Mouse (Mus musculus): Measurements from ENCODE around the gene Hunk. TPM values are rescaled to one million over a fixed set of nuclear protein-coding genes. Genes with fewer than 3 reads are reported as not detected.

The Hunk gene
- polyA plus RNA-seq, 1 experiment from 2014 or later = 7.1 TPM

- WGBS = 12% methylated on average over 7 of the region's 7 CpGs
- H3K36me3 ChIP-seq = no peaks in the 10 kb centered on the region
- H3K9me3 ChIP-seq = no peaks in the 10 kb centered on the region
- peaks cover 55% of the 10 kb centered on the region for H3K4me1 ChIP-seq (replicated peaks)
- H3K4me2 ChIP-seq = 0 out of 2 replicates have a peak overlapping the region, but pooled peaks have one; percentile 7
- no peak overlapping the region for H3K9ac ChIP-seq
- no peaks in the 10 kb centered on the region for H3K27me3 ChIP-seq
- H3K4me3 ChIP-seq = no peak overlapping the region
- peak overlapping the region; percentile 31 for H3K27ac ChIP-seq (replicated peaks)
- ATAC-seq (ENCODE audit: low FRiP score, low read depth) = peak; percentile 28; the same call in 1 of the 2 replicates
These were observed 35.3 kb downstream of the Hunk start for GRCm38 (mm10) chr16:90421145-90421544.

GRCm38 (mm10) chr16:90421551-90421950 is 35.7 kb downstream of the Hunk start:
- Histone ChIP-seq H3K27ac (replicated peaks) (peak overlapping the region; percentile 31), H3K4me2 (peak overlapping the region; percentile 7; the same call in 1 of the 2 replicates), H3K4me1 (replicated peaks) (peaks cover 55% of the 10 kb centered on the region), H3K9me3 (no peaks in the 10 kb centered on the region), H3K4me3 (no peak overlapping the region), H3K36me3 (no peaks in the 10 kb centered on the region), H3K27me3 (no peaks in the 10 kb centered on the region), H3K9ac (no peak overlapping the region)
- ATAC-seq (ENCODE audit: low FRiP score, low read depth) = peak; percentile 13; the same call in 1 of the 2 replicates
- WGBS = 12% methylated on average over 8 of the region's 8 CpGs

- no peak overlapping the region for H3K4me3 ChIP-seq
- 27% methylated on average over 11 of the region's 11 CpGs for WGBS
- no peaks in the 10 kb centered on the region for H3K36me3 ChIP-seq
- peaks cover 55% of the 10 kb centered on the region for H3K4me1 ChIP-seq (replicated peaks)
- H3K27me3 ChIP-seq = no peaks in the 10 kb centered on the region
- 0 out of 2 replicates have a peak, but pooled peaks have one; percentile 7 for ATAC-seq (ENCODE audit: low FRiP score, low read depth)
- no peak overlapping the region for H3K9ac ChIP-seq
- H3K27ac ChIP-seq (replicated peaks) = peak overlapping the region; percentile 31
- H3K4me2 ChIP-seq = peak overlapping the region; percentile 3; the same call in 1 of the 2 replicates
- no peaks in the 10 kb centered on the region for H3K9me3 ChIP-seq
These were observed 36.3 kb downstream of the Hunk start for GRCm38 (mm10) chr16:90422108-90422529.

GRCm38 (mm10) chr16:90423898-90424297 is 38.1 kb downstream of the Hunk start:
- peak; percentile 47; the same call in 1 of the 2 replicates for ATAC-seq (ENCODE audit: low FRiP score, low read depth)
- no peak overlapping the region for H3K4me2 ChIP-seq
- peaks cover 50% of the 10 kb centered on the region for H3K4me1 ChIP-seq (replicated peaks)
- H3K4me3 ChIP-seq = no peak overlapping the region
- no peaks in the 10 kb centered on the region for H3K9me3 ChIP-seq
- H3K36me3 ChIP-seq = no peaks in the 10 kb centered on the region
- H3K9ac ChIP-seq = no peak overlapping the region
- no peaks in the 10 kb centered on the region for H3K27me3 ChIP-seq
- 46% methylated on average over 3 of the region's 3 CpGs for WGBS
- peak overlapping the region; percentile 22; the same call in 1 of the 2 replicates for H3K27ac ChIP-seq (replicated peaks)

- Histone ChIP-seq H3K27ac (replicated peaks) (peak overlapping the region; percentile 22; the same call in 1 of the 2 replicates), H3K4me1 (replicated peaks) (peaks cover 47% of the 10 kb centered on the region), H3K4me3 (no peak overlapping the region), H3K9me3 (no peaks in the 10 kb centered on the region), H3K4me2 (no peak overlapping the region), H3K9ac (no peak overlapping the region), H3K36me3 (no peaks in the 10 kb centered on the region), H3K27me3 (no peaks in the 10 kb centered on the region)
- no peak for ATAC-seq (ENCODE audit: low FRiP score, low read depth)
- 33% methylated on average over 9 of the region's 9 CpGs for WGBS
These were observed 38.6 kb downstream of the Hunk start for GRCm38 (mm10) chr16:90424391-90424790.

GRCm38 (mm10) chr16:90426234-90426633 is 40.4 kb downstream of the Hunk start:
- H3K4me1 ChIP-seq (replicated peaks) = peaks cover 36% of the 10 kb centered on the region

GRCm38 (mm10) chr16:90427838-90428630 is 42.2 kb downstream of the Hunk start:
- WGBS = 95% methylated on average over 8 of the region's 8 CpGs
- no peak overlapping the region for H3K9ac ChIP-seq
- peaks cover 8% of the 10 kb centered on the region for H3K36me3 ChIP-seq
- peaks cover 18% of the 10 kb centered on the region for H3K4me1 ChIP-seq (replicated peaks)
- no peak overlapping the region for H3K4me3 ChIP-seq
- no peaks in the 10 kb centered on the region for H3K9me3 ChIP-seq
- H3K27me3 ChIP-seq = no peaks in the 10 kb centered on the region
- no peak for ATAC-seq (ENCODE audit: low FRiP score, low read depth)
- no peak overlapping the region for H3K4me2 ChIP-seq
- no peak overlapping the region for H3K27ac ChIP-seq (replicated peaks)

More at GRCm38 (mm10) chr16:90426234-90426633, 40.4 kb downstream of the Hunk start:
- H3K9ac ChIP-seq = no peak overlapping the region
- H3K4me2 ChIP-seq = no peak overlapping the region
- 80% methylated on average over 5 of the region's 5 CpGs for WGBS
- no peak for ATAC-seq (ENCODE audit: low FRiP score, low read depth)
- H3K36me3 ChIP-seq = no peaks in the 10 kb centered on the region
- H3K27ac ChIP-seq (replicated peaks) = no peak overlapping the region
- no peak overlapping the region for H3K4me3 ChIP-seq
- H3K27me3 ChIP-seq = no peaks in the 10 kb centered on the region
- H3K9me3 ChIP-seq = no peaks in the 10 kb centered on the region

- no peak overlapping the region for H3K4me3 ChIP-seq
- H3K9me3 ChIP-seq = no peaks in the 10 kb centered on the region
- H3K27me3 ChIP-seq = no peaks in the 10 kb centered on the region
- H3K36me3 ChIP-seq = peaks cover 20% of the 10 kb centered on the region
- 97% methylated on average over 12 of the region's 12 CpGs for WGBS
- H3K9ac ChIP-seq = no peak overlapping the region
- H3K4me1 ChIP-seq (replicated peaks) = 0 out of 2 replicates have a peak, but pooled peaks cover 8% of the 10 kb centered on the region
- H3K27ac ChIP-seq (replicated peaks) = no peak overlapping the region
- no peak overlapping the region for H3K4me2 ChIP-seq
- no peak for ATAC-seq (ENCODE audit: low FRiP score, low read depth)
These were observed 47.7 kb downstream of the Hunk start for GRCm38 (mm10) chr16:90433551-90433950.

GRCm38 (mm10) chr16:90435231-90435630 is 49.4 kb downstream of the Hunk start:
- H3K27ac ChIP-seq (replicated peaks) = no peak overlapping the region
- H3K36me3 ChIP-seq = peaks cover 20% of the 10 kb centered on the region
- H3K4me2 ChIP-seq = no peak overlapping the region
- no peaks in the 10 kb centered on the region for H3K27me3 ChIP-seq
- H3K9ac ChIP-seq = no peak overlapping the region
- WGBS = 61% methylated on average over 4 of the region's 4 CpGs
- ATAC-seq (ENCODE audit: low FRiP score, low read depth) = no peak
- H3K4me1 ChIP-seq (replicated peaks) = 0 out of 2 replicates have a peak, but pooled peaks cover 8% of the 10 kb centered on the region
- no peak overlapping the region for H3K4me3 ChIP-seq
- H3K9me3 ChIP-seq = no peaks in the 10 kb centered on the region

GRCm38 (mm10) chr16:90437276-90437675 is 51.5 kb downstream of the Hunk start:
- Histone ChIP-seq H3K27me3 (no peaks in the 10 kb centered on the region), H3K9me3 (no peaks in the 10 kb centered on the region), H3K4me2 (no peak overlapping the region), H3K4me3 (no peak overlapping the region), H3K27ac (replicated peaks) (no peak overlapping the region), H3K9ac (no peak overlapping the region), H3K4me1 (replicated peaks) (0 out of 2 replicates have a peak, but pooled peaks cover 8% of the 10 kb centered on the region), H3K36me3 (peaks cover 20% of the 10 kb centered on the region)
- WGBS = 39% methylated on average over 5 of the region's 5 CpGs
- no peak for ATAC-seq (ENCODE audit: low FRiP score, low read depth)

- Histone ChIP-seq H3K4me2 (no peak overlapping the region), H3K4me1 (replicated peaks) (0 out of 2 replicates have a peak, but pooled peaks cover 8% of the 10 kb centered on the region), H3K9me3 (no peaks in the 10 kb centered on the region), H3K27ac (replicated peaks) (no peak overlapping the region), H3K9ac (no peak overlapping the region), H3K27me3 (no peaks in the 10 kb centered on the region), H3K36me3 (no peaks in the 10 kb centered on the region), H3K4me3 (no peak overlapping the region)
- 78% methylated on average over 6 of the region's 6 CpGs for WGBS
- ATAC-seq (ENCODE audit: low FRiP score, low read depth) = no peak
These were observed 53.7 kb downstream of the Hunk start for GRCm38 (mm10) chr16:90439493-90439892.

- Histone ChIP-seq H3K27ac (replicated peaks) (no peak overlapping the region), H3K4me1 (replicated peaks) (0 out of 2 replicates have a peak, but pooled peaks cover 8% of the 10 kb centered on the region), H3K4me3 (no peak overlapping the region), H3K9me3 (no peaks in the 10 kb centered on the region), H3K27me3 (no peaks in the 10 kb centered on the region), H3K36me3 (no peaks in the 10 kb centered on the region), H3K4me2 (no peak overlapping the region), H3K9ac (no peak overlapping the region)
- ATAC-seq (ENCODE audit: low FRiP score, low read depth) = no peak
- WGBS = 46% methylated on average over 10 of the region's 10 CpGs
These were observed 54.8 kb downstream of the Hunk start for GRCm38 (mm10) chr16:90440654-90441053.
